Mouse (Mus musculus) lung, postnatal 0 days (tissue): ENCODE results near the gene Oip5. TPM values are rescaled to one million over a fixed set of nuclear protein-coding genes. Genes with fewer than 3 reads are reported as not detected.
A peak's percentile ranks its signal among the peaks of the same experiment; 100 is the strongest.
"Not testable (repeated sequence)": the region's sequence is repeated elsewhere in the genome, so short reads cannot be mapped to it uniquely, and the experiment has no call there.

Experiments
- ATAC-seq: fragments of 200-750 bp; cut with Nextera tagmentation; 2 replicates; pipeline ENCODE4 v1.8.0; 2017; ENCODE audit warnings: moderate library complexity
- DNase-seq: peaks from one replicate; pipeline ENCODE4 v3.0.0-alpha.2; 2016; ENCODE audit warnings: low spot score
- H3K27ac ChIP-seq: fragments of 300-500 bp; sonication (generic); 2 replicates; pipeline ENCODE4 v1.5.1; 2014; ENCODE audit warnings: antibody characterized with exemption, mild to moderate bottlenecking, low read length, mixed read lengths
- H3K27me3 ChIP-seq: fragments of 300-500 bp; sonication (generic); replicated peaks from 2 replicates; pipeline ENCODE4 v1.6.1; 2014; ENCODE audit warnings: low read length, mixed read lengths; ENCODE audit not compliant: insufficient read depth
- H3K36me3 ChIP-seq: fragments of 300-500 bp; sonication (generic); 2 replicates; pipeline ENCODE4 v1.6.1; 2014; ENCODE audit warnings: low read length, mixed read lengths; ENCODE audit not compliant: insufficient read depth
- H3K4me1 ChIP-seq: fragments of 300-500 bp; sonication (generic); 2 replicates; pipeline ENCODE4 v1.6.1; 2014; ENCODE audit warnings: antibody characterized with exemption, low read depth, low read length, mixed read lengths; ENCODE audit not compliant: insufficient read depth
- H3K4me2 ChIP-seq: fragments of 300-500 bp; sonication (generic); replicated peaks from 2 replicates; pipeline ENCODE4 v1.6.1; 2014; ENCODE audit warnings: low read depth, mild to moderate bottlenecking, low read length, moderate library complexity, mixed read lengths
- H3K4me3 ChIP-seq: fragments of 300-500 bp; sonication (generic); 2 replicates; pipeline ENCODE4 v1.5.1; 2014; ENCODE audit warnings: low read depth, low read length
- H3K9ac ChIP-seq: fragments of 300-500 bp; sonication (generic); replicated peaks from 2 replicates; pipeline ENCODE4 v1.6.1; 2014; ENCODE audit warnings: low read depth, mild to moderate bottlenecking
- H3K9me3 ChIP-seq: fragments of 300-500 bp; sonication (generic); 2 replicates; pipeline ENCODE4 v1.6.1; 2016; ENCODE audit warnings: low read length, mixed read lengths
- CTCF ChIP-seq: IDR thresholded peaks from 2 replicates; pipeline ENCODE4 v1.5.1; 2016; ENCODE audit warnings: antibody characterized with exemption, mild to moderate bottlenecking
- EP300 ChIP-seq: IDR thresholded peaks from 2 replicates; pipeline ENCODE4 v1.6.1; 2016; ENCODE audit warnings: antibody characterized with exemption, mild to moderate bottlenecking, control low read depth
- WGBS: fragments of 180-500 bp; shearing (Covaris S2); extraction: QIAGEN DNeasy Blood & Tissue Kit; methylation state at CpG from one replicate; pipeline ENCODE4 v1.1.7; 2014; 5-methylcytosine and 5-hydroxymethylcytosine counted together
- polyA plus RNA-seq: library from polyadenylated mRNA; unstranded; fragments of >200 nt; fragmentation: Nextera tagmentation; extraction: Ambion mirVana; gene quantifications from 2 replicates; pipeline ENCODE4 v1.2.1, GENCODE M21; 2015

Gene Oip5
- polyA plus RNA-seq, 1 experiment from 2014 or later = 2.8 TPM

DNA sequence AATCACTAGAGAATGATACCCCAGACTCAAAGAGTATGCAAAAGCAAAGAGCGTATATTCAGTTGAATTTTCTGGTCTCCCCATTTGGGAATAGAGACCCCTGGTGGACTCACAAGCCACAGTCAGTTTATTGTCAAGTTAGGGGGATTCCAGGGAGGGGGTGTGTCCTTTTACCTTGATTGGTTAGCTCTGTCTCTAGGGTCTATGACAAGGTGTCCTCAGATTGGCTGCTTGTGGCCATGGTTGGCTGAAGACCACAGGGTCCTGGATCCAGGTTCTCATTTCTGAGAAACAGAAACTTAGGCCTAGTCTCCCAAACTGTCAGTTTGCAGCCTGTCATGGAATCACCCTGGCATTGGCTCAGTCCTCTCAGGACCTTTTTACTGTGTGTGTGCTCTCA is 18.5 kb upstream of the Oip5 start:
- H3K9ac ChIP-seq = no peak overlapping the region
- WGBS = 87% methylated on average over 1 of the region's 1 CpGs
- no peaks in the 10 kb centered on the region for H3K9me3 ChIP-seq
- ATAC-seq (no peak), DNase-seq (no peak)
- H3K4me2 ChIP-seq = no peak overlapping the region
- no peak overlapping the region for H3K27ac ChIP-seq
- TF ChIP-seq EP300 (no peak), CTCF (peak; percentile 30; the same call in 1 of the 2 replicates)
- H3K4me3 ChIP-seq = no peak overlapping the region
- H3K36me3 ChIP-seq = no peaks in the 10 kb centered on the region; the same call in 1 of the 2 replicates
- no peaks in the 10 kb centered on the region for H3K4me1 ChIP-seq
- H3K27me3 ChIP-seq = no peaks in the 10 kb centered on the region

DNA sequence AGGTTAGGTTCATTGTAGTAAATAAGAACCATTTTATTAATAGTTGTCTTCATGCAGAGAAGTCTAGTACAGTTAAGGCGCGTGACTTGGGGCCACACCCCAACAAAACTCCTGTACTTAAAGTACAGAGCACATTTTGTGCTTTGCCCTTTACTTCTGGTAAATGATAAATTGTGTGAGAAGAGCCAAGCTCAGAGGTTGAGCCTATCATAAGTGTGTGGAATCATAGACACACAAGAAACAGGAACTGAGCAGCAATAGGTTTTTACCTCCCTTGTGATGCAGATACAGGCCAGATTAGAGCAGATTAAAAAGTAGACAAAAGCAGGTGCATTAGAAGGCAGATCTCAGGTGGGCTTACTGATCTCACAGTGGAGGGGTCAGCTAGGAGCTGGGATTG is 3.0 kb upstream of the Oip5 start:
- WGBS = 89% methylated on average over 2 of the region's 2 CpGs
- Histone ChIP-seq H3K4me1 (peaks cover 8% of the 10 kb centered on the region; the same call in 1 of the 2 replicates), H3K27me3 (no peaks in the 10 kb centered on the region), H3K4me2 (no peak overlapping the region), H3K9ac (0 out of 2 replicates have a peak overlapping the region, but pooled peaks have one; percentile 23), H3K4me3 (no peak overlapping the region), H3K36me3 (no peaks in the 10 kb centered on the region), H3K27ac (no peak overlapping the region), H3K9me3 (no peaks in the 10 kb centered on the region)
- no peak for ATAC-seq
- DNase-seq = no peak
- TF ChIP-seq EP300 (no peak), CTCF (no peak)

DNA sequence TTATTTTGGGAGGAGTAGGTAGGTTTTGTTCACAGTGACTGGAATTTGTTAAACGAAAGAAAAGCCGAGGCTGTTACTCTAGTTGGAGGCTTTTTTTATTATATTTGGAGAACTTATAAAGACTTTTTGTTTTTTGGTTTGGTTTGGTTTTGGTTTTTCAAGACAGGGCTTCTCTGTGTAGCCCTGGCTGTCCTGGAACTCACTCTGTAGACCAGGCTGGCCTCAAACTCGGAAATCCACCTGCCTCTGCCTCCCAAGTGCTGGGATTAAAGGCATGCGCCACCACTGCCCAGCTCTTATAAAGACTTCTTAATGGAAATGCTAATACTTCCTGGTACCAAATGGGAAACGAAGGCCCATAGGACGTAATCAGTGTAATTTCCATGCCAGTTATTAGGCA is 733 bp upstream of the Oip5 start:
- Histone ChIP-seq H3K4me3 (peak overlapping the region; percentile 86), H3K4me2 (peak overlapping the region; percentile 87)
- not testable (repeated sequence) for ATAC-seq, H3K36me3 ChIP-seq, H3K27ac ChIP-seq, H3K9ac ChIP-seq, H3K4me1 ChIP-seq, H3K27me3 ChIP-seq, DNase-seq, H3K9me3 ChIP-seq
- 4% methylated on average over 6 of the region's 6 CpGs for WGBS

DNA sequence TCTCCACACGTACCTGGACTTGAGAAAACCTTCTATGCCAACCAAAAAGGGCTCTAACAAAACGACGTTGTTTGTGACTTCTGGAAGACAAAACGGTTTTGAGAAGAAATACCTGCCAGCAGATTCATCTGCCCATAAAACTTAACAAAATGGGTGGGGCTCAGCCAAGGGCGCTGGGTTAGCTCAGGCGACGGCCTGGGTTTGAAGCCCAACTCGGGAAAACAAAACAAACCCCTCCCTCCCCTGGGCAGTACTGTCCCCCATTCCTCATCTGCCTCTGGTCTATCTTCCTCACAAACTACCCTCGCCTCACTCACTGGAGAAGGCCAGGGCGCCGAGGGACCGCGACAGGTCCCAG is 449 bp downstream of the Oip5 start:
- H3K27ac ChIP-seq = 0 out of 2 replicates have a peak overlapping the region, but pooled peaks have one; percentile 43
- no peak for TF ChIP-seq CTCF
- no peak for TF ChIP-seq EP300
- no peak for DNase-seq
- peak overlapping the region; percentile 86 for H3K4me3 ChIP-seq
- H3K4me2 ChIP-seq = peak overlapping the region; percentile 96
- ATAC-seq = no peak
- peaks cover 8% of the 10 kb centered on the region; the same call in 1 of the 2 replicates for H3K4me1 ChIP-seq
- no peaks in the 10 kb centered on the region for H3K36me3 ChIP-seq
- no peaks in the 10 kb centered on the region for H3K9me3 ChIP-seq
- H3K9ac ChIP-seq = peak overlapping the region; percentile 46; the same call in 1 of the 2 replicates
- no peaks in the 10 kb centered on the region for H3K27me3 ChIP-seq
- 1% methylated on average over 13 of the region's 13 CpGs for WGBS

DNA sequence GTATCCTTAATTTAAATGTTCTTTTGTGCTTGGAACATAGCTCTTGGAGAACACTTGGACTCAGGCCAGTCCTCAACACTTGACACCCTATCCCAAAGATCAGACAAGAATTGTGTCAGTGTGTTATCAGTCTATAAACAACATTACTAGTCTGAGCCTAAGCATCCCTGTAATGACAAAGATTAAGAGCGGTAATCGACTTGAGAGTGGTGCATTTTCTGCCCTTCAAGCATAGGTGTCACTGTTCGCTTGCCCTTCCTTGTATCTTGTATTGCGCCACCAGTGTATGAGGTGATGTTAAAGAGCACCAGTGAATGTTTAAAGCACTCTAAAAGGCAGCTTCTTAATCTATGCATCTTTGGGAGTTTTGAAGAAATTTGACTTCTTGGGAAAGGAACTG is 11.2 kb downstream of the Oip5 start:
- ATAC-seq (no peak; the same call in 1 of the 2 replicates), DNase-seq (peak; percentile 38)
- H3K27ac ChIP-seq = no peak overlapping the region
- H3K4me3 ChIP-seq = no peak overlapping the region
- peak; percentile 56 for TF ChIP-seq CTCF
- TF ChIP-seq EP300 = no peak
- H3K36me3 ChIP-seq = no peaks in the 10 kb centered on the region
- no peaks in the 10 kb centered on the region for H3K27me3 ChIP-seq
- no peaks in the 10 kb centered on the region for H3K4me1 ChIP-seq
- no peaks in the 10 kb centered on the region for H3K9me3 ChIP-seq
- H3K9ac ChIP-seq = no peak overlapping the region
- no peak overlapping the region for H3K4me2 ChIP-seq
- WGBS = 81% methylated on average over 4 of the region's 4 CpGs

DNA sequence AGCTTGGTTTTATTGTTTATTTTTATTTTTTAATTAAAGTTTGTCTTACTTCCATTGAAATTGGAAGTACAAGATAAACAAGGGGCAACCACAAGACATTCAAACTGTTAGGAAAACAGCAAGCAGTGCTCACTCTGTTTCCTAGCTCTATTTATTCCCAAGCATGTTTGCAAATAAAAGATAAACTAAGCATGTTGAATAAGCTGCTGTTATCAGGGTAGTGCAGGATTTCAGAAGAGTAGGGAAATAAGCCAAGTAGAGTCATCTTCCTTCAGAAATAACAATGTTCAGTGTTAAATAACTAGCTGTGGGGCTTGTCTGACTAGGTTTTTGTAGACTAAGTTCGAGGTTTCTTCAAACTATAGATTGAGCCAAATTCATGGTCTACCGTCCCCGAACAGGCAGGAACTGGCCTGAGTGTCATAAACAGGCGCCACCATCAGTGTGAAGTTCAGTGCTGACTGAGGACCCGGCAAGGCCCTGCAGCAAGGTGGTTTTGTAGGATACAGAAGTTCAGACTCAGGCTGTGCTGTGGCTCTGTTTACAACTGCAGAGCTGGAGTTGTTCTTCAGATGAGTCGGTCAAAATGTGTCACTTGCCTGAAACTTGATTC is 12.8 kb downstream of the Oip5 start:
- Histone ChIP-seq H3K36me3 (no peaks in the 10 kb centered on the region), H3K4me3 (no peak overlapping the region), H3K9ac (no peak overlapping the region), H3K27me3 (no peaks in the 10 kb centered on the region), H3K4me1 (no peaks in the 10 kb centered on the region), H3K27ac (no peak overlapping the region), H3K4me2 (no peak overlapping the region), H3K9me3 (no peaks in the 10 kb centered on the region)
- TF ChIP-seq CTCF (no peak), EP300 (no peak)
- 83% methylated on average over 6 of the region's 6 CpGs for WGBS
- no peak for DNase-seq
- ATAC-seq = no peak

DNA sequence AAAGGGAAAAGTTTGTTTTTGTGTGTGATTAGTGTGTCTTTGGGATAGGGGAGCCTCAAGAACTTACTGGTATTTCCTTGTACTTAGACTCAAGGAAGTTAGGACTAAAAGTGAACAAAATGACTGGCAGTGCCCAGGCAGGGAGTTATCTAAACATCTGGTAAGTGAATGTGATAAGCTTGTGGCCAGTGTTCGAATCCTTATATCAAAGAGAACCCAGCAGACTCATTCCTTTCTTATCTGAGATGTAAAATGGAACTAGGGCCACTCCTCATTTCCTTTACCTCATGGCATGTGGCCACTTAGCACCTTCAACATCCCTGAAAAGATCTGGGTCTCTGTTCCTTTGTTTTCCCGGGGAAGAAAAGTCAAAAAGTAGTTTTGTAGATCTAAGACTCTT is 14.4 kb downstream of the Oip5 start:
- WGBS = 36% methylated on average over 2 of the region's 2 CpGs

More for the DNA sequence above, 14.4 kb downstream of the Oip5 start:
- Histone ChIP-seq H3K27ac (no peak overlapping the region), H3K9ac (no peak overlapping the region), H3K4me3 (no peak overlapping the region), H3K4me1 (no peaks in the 10 kb centered on the region), H3K9me3 (no peaks in the 10 kb centered on the region), H3K36me3 (no peaks in the 10 kb centered on the region), H3K27me3 (no peaks in the 10 kb centered on the region), H3K4me2 (no peak overlapping the region)
- ATAC-seq = no peak
- no peak for DNase-seq
- TF ChIP-seq CTCF = no peak
